Mouse (Mus musculus): ENCODE data around the gene 1190002N15Rik.

GRCm38 (mm10) chr9:94543881-94544280, 6.0 kb upstream of the 1190002N15Rik start:
- TF ChIP-seq CTCF (IDR thresholded peaks at IDR 0.05; ENCODE audit: borderline replicate concordance, insufficient read depth, low read depth, low read length) (no peak), POLR2A (IDR thresholded peaks at IDR 0.05; ENCODE audit: borderline replicate concordance, insufficient read depth, low read length) (no peak)
